Mouse (Mus musculus): ENCODE results near the gene Rnft1.

Rnft1 gene

GRCm38 (mm10) chr11:86484101-86484868, at the start of gene Rnft1:
Rnft1 (plus strand) TSS chr11:86484657.
- DNase-seq (ENCODE audit: low read depth): peak; percentile 99

GRCm38 (mm10) chr11:86436843-86437242, 47.6 kb upstream of the Rnft1 start:
- DNase-seq (ENCODE audit: low read depth): peak; percentile 67

- no peak for DNase-seq (ENCODE audit: low read depth)
These were observed 46.2 kb upstream of the Rnft1 start for GRCm38 (mm10) chr11:86438261-86438660.

GRCm38 (mm10) chr11:86440791-86441190, 43.7 kb upstream of the Rnft1 start:
- no peak for DNase-seq (ENCODE audit: low read depth)

- peak; percentile 13 for DNase-seq (ENCODE audit: low read depth)
These were observed 30.5 kb upstream of the Rnft1 start for GRCm38 (mm10) chr11:86453991-86454390.

- DNase-seq (ENCODE audit: low read depth): no peak
These were observed 26.9 kb upstream of the Rnft1 start for GRCm38 (mm10) chr11:86457545-86457944.

- DNase-seq (ENCODE audit: low read depth): no peak
These were observed 25.6 kb upstream of the Rnft1 start for GRCm38 (mm10) chr11:86458866-86459265.

GRCm38 (mm10) chr11:86462579-86462978, 21.9 kb upstream of the Rnft1 start:
- DNase-seq (ENCODE audit: low read depth): no peak

GRCm38 (mm10) chr11:86464275-86464674, 20.2 kb upstream of the Rnft1 start:
- DNase-seq (ENCODE audit: low read depth): peak; percentile 83

GRCm38 (mm10) chr11:86468345-86468744, 16.1 kb upstream of the Rnft1 start:
- no peak for DNase-seq (ENCODE audit: low read depth)

- DNase-seq (ENCODE audit: low read depth): no peak
These were observed 15.5 kb upstream of the Rnft1 start for GRCm38 (mm10) chr11:86468971-86469370.

GRCm38 (mm10) chr11:86471785-86472184, 12.7 kb upstream of the Rnft1 start:
- DNase-seq (ENCODE audit: low read depth): no peak

- DNase-seq (ENCODE audit: low read depth): peak; percentile 62
These were observed 11.7 kb upstream of the Rnft1 start for GRCm38 (mm10) chr11:86472771-86473171.

GRCm38 (mm10) chr11:86473576-86473975, 10.9 kb upstream of the Rnft1 start:
- no peak for DNase-seq (ENCODE audit: low read depth)

GRCm38 (mm10) chr11:86484910-86485510, 553 bp downstream of the Rnft1 start:
- DNase-seq (ENCODE audit: low read depth): no peak

GRCm38 (mm10) chr11:86490782-86491181, 6.3 kb downstream of the Rnft1 start:
- no peak for DNase-seq (ENCODE audit: low read depth)

- no peak for DNase-seq (ENCODE audit: low read depth)
These were observed 12.9 kb downstream of the Rnft1 start for GRCm38 (mm10) chr11:86497356-86497755.

- DNase-seq (ENCODE audit: low read depth): peak; percentile 17
These were observed 13.5 kb downstream of the Rnft1 start for GRCm38 (mm10) chr11:86497908-86498307.

- DNase-seq (ENCODE audit: low read depth): no peak
These were observed 16.3 kb downstream of the Rnft1 start for GRCm38 (mm10) chr11:86500795-86501194.

GRCm38 (mm10) chr11:86503121-86503520, 18.7 kb downstream of the Rnft1 start:
- no peak for DNase-seq (ENCODE audit: low read depth)

- DNase-seq (ENCODE audit: low read depth): no peak
These were observed 22.9 kb downstream of the Rnft1 start for GRCm38 (mm10) chr11:86507334-86507733.

- DNase-seq (ENCODE audit: low read depth): no peak
These were observed 23.5 kb downstream of the Rnft1 start for GRCm38 (mm10) chr11:86507991-86508390.

GRCm38 (mm10) chr11:86516620-86517019, 32.2 kb downstream of the Rnft1 start:
- no peak for DNase-seq (ENCODE audit: low read depth)

- DNase-seq (ENCODE audit: low read depth): no peak
These were observed 32.8 kb downstream of the Rnft1 start for GRCm38 (mm10) chr11:86517229-86517628.
